Mouse (Mus musculus): Measurements from ENCODE around the gene Usp12. TPM values are rescaled to one million over a fixed set of nuclear protein-coding genes. Genes with fewer than 3 reads are reported as not detected.

Gene Usp12
- polyA plus RNA-seq, 1 experiment from 2014 or later: 14.5 TPM

- DNase-seq (ENCODE audit: low spot score) (no peak), ATAC-seq (no peak)
- Histone ChIP-seq H3K4me2 (replicated peaks; ENCODE audit: low read depth, low read length) (no peak overlapping the region), H3K27me3 (replicated peaks; ENCODE audit: insufficient read depth, low read length) (no peaks in the 10 kb centered on the region), H3K4me3 (ENCODE audit: low read depth, low read length) (no peak overlapping the region), H3K9me3 (ENCODE audit: low read length) (no peaks in the 10 kb centered on the region), H3K36me3 (ENCODE audit: insufficient read depth, low read length) (no peaks in the 10 kb centered on the region), H3K27ac (ENCODE audit: low read length) (no peak overlapping the region), H3K9ac (replicated peaks; ENCODE audit: low read depth) (no peak overlapping the region), H3K4me1 (ENCODE audit: insufficient read depth, low read depth, low read length) (no peaks in the 10 kb centered on the region)
- no peak for TF ChIP-seq CTCF (IDR thresholded peaks at IDR 0.05)
- 77% methylated on average over 27 of the region's 27 CpGs for WGBS
Measured at GRCm38 (mm10) chr5:146719584-146720356, 75.0 kb downstream of the Usp12 start.

GRCm38 (mm10) chr5:146713836-146714235, 81.0 kb downstream of the Usp12 start:
- Histone ChIP-seq H3K36me3 (ENCODE audit: insufficient read depth, low read length) (no peaks in the 10 kb centered on the region), H3K4me2 (replicated peaks; ENCODE audit: low read depth, low read length) (no peak overlapping the region), H3K4me3 (ENCODE audit: low read depth, low read length) (no peak overlapping the region), H3K27me3 (replicated peaks; ENCODE audit: insufficient read depth, low read length) (no peaks in the 10 kb centered on the region), H3K27ac (ENCODE audit: low read length) (no peak overlapping the region), H3K4me1 (ENCODE audit: insufficient read depth, low read depth, low read length) (no peaks in the 10 kb centered on the region), H3K9ac (replicated peaks; ENCODE audit: low read depth) (no peak overlapping the region), H3K9me3 (ENCODE audit: low read length) (no peaks in the 10 kb centered on the region)
- TF ChIP-seq CTCF (IDR thresholded peaks at IDR 0.05) (no peak), EP300 (IDR thresholded peaks at IDR 0.05) (no peak)
- DNase-seq (ENCODE audit: low spot score) (no peak), ATAC-seq (no peak)
- 91% methylated on average over 12 of the region's 12 CpGs for WGBS

GRCm38 (mm10) chr5:146713088-146713487, 81.7 kb downstream of the Usp12 start:
- H3K27ac ChIP-seq (ENCODE audit: low read length): no peak overlapping the region
- DNase-seq (ENCODE audit: low spot score): no peak
- H3K27me3 ChIP-seq (replicated peaks; ENCODE audit: insufficient read depth, low read length): no peaks in the 10 kb centered on the region
- H3K4me1 ChIP-seq (ENCODE audit: insufficient read depth, low read depth, low read length): no peaks in the 10 kb centered on the region
- no peak overlapping the region for H3K4me3 ChIP-seq (ENCODE audit: low read depth, low read length)
- no peak overlapping the region for H3K4me2 ChIP-seq (replicated peaks; ENCODE audit: low read depth, low read length)
- H3K36me3 ChIP-seq (ENCODE audit: insufficient read depth, low read length): no peaks in the 10 kb centered on the region
- ATAC-seq: no peak
- no peak overlapping the region for H3K9ac ChIP-seq (replicated peaks; ENCODE audit: low read depth)
- WGBS: 69% methylated on average over 10 of the region's 10 CpGs
- TF ChIP-seq CTCF (IDR thresholded peaks at IDR 0.05): no peak
- TF ChIP-seq EP300 (IDR thresholded peaks at IDR 0.05): no peak
- no peaks in the 10 kb centered on the region for H3K9me3 ChIP-seq (ENCODE audit: low read length)

- ATAC-seq: no peak
- Histone ChIP-seq H3K9me3 (ENCODE audit: low read length) (no peaks in the 10 kb centered on the region), H3K9ac (replicated peaks; ENCODE audit: low read depth) (no peak overlapping the region), H3K4me3 (ENCODE audit: low read depth, low read length) (no peak overlapping the region), H3K27me3 (replicated peaks; ENCODE audit: insufficient read depth, low read length) (no peaks in the 10 kb centered on the region), H3K27ac (ENCODE audit: low read length) (no peak overlapping the region), H3K4me2 (replicated peaks; ENCODE audit: low read depth, low read length) (no peak overlapping the region), H3K4me1 (ENCODE audit: insufficient read depth, low read depth, low read length) (no peaks in the 10 kb centered on the region), H3K36me3 (ENCODE audit: insufficient read depth, low read length) (no peaks in the 10 kb centered on the region)
- WGBS: 71% methylated on average over 18 of the region's 18 CpGs
- DNase-seq (ENCODE audit: low spot score): no peak
- TF ChIP-seq EP300 (IDR thresholded peaks at IDR 0.05): no peak
- no peak for TF ChIP-seq CTCF (IDR thresholded peaks at IDR 0.05)
Measured at GRCm38 (mm10) chr5:146712282-146712918, 82.4 kb downstream of the Usp12 start.

- Histone ChIP-seq H3K9me3 (ENCODE audit: low read length) (no peaks in the 10 kb centered on the region), H3K4me1 (ENCODE audit: insufficient read depth, low read depth, low read length) (no peaks in the 10 kb centered on the region), H3K36me3 (ENCODE audit: insufficient read depth, low read length) (no peaks in the 10 kb centered on the region), H3K9ac (replicated peaks; ENCODE audit: low read depth) (no peak overlapping the region), H3K4me3 (ENCODE audit: low read depth, low read length) (no peak overlapping the region), H3K27ac (ENCODE audit: low read length) (no peak overlapping the region), H3K4me2 (replicated peaks; ENCODE audit: low read depth, low read length) (no peak overlapping the region), H3K27me3 (replicated peaks; ENCODE audit: insufficient read depth, low read length) (no peaks in the 10 kb centered on the region)
- no peak for DNase-seq (ENCODE audit: low spot score)
- 33% methylated on average over 3 of the region's 3 CpGs for whole genome bisulfite sequencing
- TF ChIP-seq CTCF (IDR thresholded peaks at IDR 0.05) (no peak), EP300 (IDR thresholded peaks at IDR 0.05) (no peak)
- no peak for ATAC-seq
Measured at GRCm38 (mm10) chr5:146709361-146709760, 85.4 kb downstream of the Usp12 start.

GRCm38 (mm10) chr5:146705815-146706408, 88.9 kb downstream of the Usp12 start:
- whole genome bisulfite sequencing: 9% methylated on average over 12 of the region's 12 CpGs
- no peaks in the 10 kb centered on the region for H3K36me3 ChIP-seq (ENCODE audit: insufficient read depth, low read length)
- DNase-seq (ENCODE audit: low spot score): peak; percentile 88
- H3K27me3 ChIP-seq (replicated peaks; ENCODE audit: insufficient read depth, low read length): no peaks in the 10 kb centered on the region
- H3K27ac ChIP-seq (ENCODE audit: low read length): peak overlapping the region; percentile 38; the same call in 1 of the 2 replicates
- peak; percentile 67 for ATAC-seq
- H3K4me2 ChIP-seq (replicated peaks; ENCODE audit: low read depth, low read length): 0 out of 2 replicates have a peak overlapping the region, but pooled peaks have one; percentile 2
- TF ChIP-seq CTCF (IDR thresholded peaks at IDR 0.05) (peak; percentile 91), EP300 (IDR thresholded peaks at IDR 0.05) (no peak)
- H3K4me1 ChIP-seq (ENCODE audit: insufficient read depth, low read depth, low read length): no peaks in the 10 kb centered on the region
- no peak overlapping the region for H3K4me3 ChIP-seq (ENCODE audit: low read depth, low read length)
- H3K9ac ChIP-seq (replicated peaks; ENCODE audit: low read depth): no peak overlapping the region
- no peaks in the 10 kb centered on the region for H3K9me3 ChIP-seq (ENCODE audit: low read length)

Data from lung, postnatal 0 days (tissue).